Mouse (Mus musculus) embryonic fibroblast, embryonic 13.5 days (primary cell): Measurements from ENCODE around the gene Prdm13. TPM values are rescaled to one million over a fixed set of nuclear protein-coding genes. Genes with fewer than 3 reads are reported as not detected.
A peak's percentile ranks its signal among the peaks of the same experiment; 100 is the strongest.

Source experiments
- H3K27ac ChIP-seq: 2 replicates; pipeline ENCODE4 v1.5.1; 2012; ENCODE audit warnings: low read length, control low read depth, inconsistent platforms; ENCODE audit not compliant: insufficient read depth
- H3K4me1 ChIP-seq: 2 replicates; pipeline ENCODE4 v1.6.1; 2011; ENCODE audit warnings: low read length; ENCODE audit not compliant: control insufficient read depth, insufficient read depth
- H3K4me3 ChIP-seq: 2 replicates; pipeline ENCODE4 v1.5.1; 2011; ENCODE audit warnings: mild to moderate bottlenecking, control low read depth, low read length; ENCODE audit not compliant: insufficient read depth
- CTCF ChIP-seq: IDR thresholded peaks from 2 replicates; pipeline ENCODE4 v1.5.1; 2011; ENCODE audit warnings: mild to moderate bottlenecking, control low read depth, low read length, moderate library complexity, borderline replicate concordance; ENCODE audit not compliant: insufficient read depth
- POLR2A ChIP-seq: IDR thresholded peaks from 2 replicates; pipeline ENCODE4 v1.6.1; 2011; ENCODE audit warnings: low read depth, mild to moderate bottlenecking, control low read depth, low read length, moderate library complexity
- polyA plus RNA-seq: library from polyadenylated mRNA; stranded (reverse); fragments of >200 nt; gene quantifications from 2 replicates; pipeline ENCODE4 v1.2.4, GENCODE M21; 2011; ENCODE audit warnings: low read depth; ENCODE audit not compliant: missing spikeins, insufficient read length

Prdm13 gene
- polyA plus RNA-seq, 1 experiment, result not detected

DNA sequence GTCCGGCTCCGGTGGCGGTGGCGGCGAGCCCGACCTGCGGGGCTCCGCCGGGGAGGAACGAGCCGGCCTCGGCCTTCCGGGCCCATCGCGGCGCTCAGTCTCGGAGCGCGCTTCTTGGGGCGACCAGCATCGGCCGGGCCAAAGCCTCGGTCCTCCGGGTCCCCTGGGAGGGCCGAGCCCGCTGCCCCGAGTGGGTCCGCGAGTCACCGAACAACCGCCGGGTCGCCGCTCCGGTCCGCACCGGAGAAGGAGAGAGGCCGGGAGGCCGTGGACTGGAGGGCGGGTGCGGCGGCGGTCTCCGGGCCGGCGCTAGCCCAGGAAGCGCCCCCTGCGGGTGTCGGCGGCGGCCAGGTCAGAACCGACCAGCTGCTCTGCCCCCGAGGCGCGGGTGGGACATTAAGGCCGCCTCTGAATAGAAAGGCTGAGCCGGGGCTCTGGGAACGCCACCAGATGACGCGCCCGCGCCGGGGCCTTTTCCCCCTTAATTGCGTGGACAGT, 3.0 kb upstream of the Prdm13 start:
- Histone ChIP-seq H3K27ac (no peak overlapping the region), H3K4me1 (no peaks in the 10 kb centered on the region), H3K4me3 (peak overlapping the region; percentile 19)
- no peak for TF ChIP-seq CTCF
- TF ChIP-seq POLR2A, result no peak

DNA sequence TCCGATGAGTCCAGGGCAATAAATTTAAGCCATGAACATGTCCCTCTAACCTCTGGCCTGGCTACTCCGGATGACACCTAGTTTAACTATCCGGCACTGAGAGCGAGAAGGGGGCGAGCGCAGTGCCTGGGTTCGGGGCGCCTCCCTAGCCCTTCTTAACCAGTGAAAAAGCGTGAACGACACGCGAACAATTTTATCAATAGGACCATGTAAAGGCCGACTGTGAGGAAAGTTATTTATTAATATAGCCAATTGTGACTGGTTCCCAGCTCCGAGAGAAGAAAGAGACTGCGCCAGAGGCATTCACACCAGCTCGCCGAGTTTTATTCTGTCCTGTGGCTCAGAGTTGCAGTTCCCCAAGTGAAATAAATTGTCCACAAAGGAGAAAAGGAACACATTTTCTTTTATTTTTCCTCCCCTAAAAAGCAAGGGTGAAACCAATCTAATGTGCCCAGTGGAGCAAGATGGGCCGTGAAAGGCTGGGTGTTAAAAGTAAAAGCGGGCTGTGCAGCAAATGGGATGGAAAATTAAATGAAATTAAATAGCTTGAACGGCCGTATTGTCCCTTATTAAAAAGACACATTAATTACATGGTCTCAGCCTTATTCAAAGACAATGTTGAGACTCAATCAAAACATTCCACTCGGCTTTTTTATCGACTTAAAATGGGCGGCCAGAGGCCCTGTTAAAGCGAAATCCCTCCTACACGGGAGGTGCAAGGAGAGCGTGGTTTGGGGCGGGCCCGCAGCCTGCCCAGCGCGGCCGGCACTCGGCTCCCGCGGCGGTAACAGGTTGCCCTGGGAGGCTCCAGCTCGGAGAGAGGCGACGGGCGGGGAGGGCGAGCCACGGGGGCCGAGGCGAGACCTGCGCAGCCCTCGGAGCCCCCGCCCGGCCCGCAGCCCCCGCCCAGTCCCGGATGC, 2.3 kb upstream of the Prdm13 start:
- TF ChIP-seq CTCF, result no peak
- TF ChIP-seq POLR2A, result no peak
- Histone ChIP-seq H3K4me1 (no peaks in the 10 kb centered on the region), H3K27ac (no peak overlapping the region), H3K4me3 (peak overlapping the region; percentile 19; the same call in 1 of the 2 replicates)

- Histone ChIP-seq H3K4me3 (no peak overlapping the region), H3K4me1 (no peaks in the 10 kb centered on the region), H3K27ac (no peak overlapping the region)
- TF ChIP-seq CTCF (no peak), POLR2A (no peak)
Observed at GRCm38 (mm10) chr4:21686934-21687333, 1.2 kb upstream of the Prdm13 start.

DNA sequence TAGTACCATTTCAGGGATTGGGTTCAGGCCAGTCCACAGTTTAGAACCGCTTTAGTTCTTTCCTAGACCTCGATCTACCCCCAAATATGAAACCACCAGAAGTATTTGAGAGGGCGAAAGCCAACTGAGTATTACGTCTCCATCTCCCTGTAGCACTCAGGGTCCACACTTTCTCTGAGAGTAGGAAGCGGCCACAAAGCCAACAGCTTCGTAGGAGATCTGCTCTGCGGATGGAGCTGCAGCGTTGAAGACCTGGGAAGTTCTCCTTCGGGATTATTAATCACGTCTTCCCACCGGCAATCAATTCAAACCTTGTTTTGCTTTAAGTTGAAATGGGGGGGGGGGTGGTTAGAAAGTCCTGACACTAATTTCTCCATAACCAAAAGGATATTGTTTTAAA, 653 bp upstream of the Prdm13 start:
- TF ChIP-seq CTCF (no peak), POLR2A (no peak)
- H3K4me1 ChIP-seq, result no peaks in the 10 kb centered on the region
- no peak overlapping the region for H3K4me3 ChIP-seq
- H3K27ac ChIP-seq, result no peak overlapping the region

- Histone ChIP-seq H3K4me1 (no peaks in the 10 kb centered on the region), H3K27ac (no peak overlapping the region), H3K4me3 (no peak overlapping the region)
- TF ChIP-seq CTCF (no peak), POLR2A (no peak)
Observed at GRCm38 (mm10) chr4:21684341-21684970, 1.3 kb downstream of the Prdm13 start.

DNA sequence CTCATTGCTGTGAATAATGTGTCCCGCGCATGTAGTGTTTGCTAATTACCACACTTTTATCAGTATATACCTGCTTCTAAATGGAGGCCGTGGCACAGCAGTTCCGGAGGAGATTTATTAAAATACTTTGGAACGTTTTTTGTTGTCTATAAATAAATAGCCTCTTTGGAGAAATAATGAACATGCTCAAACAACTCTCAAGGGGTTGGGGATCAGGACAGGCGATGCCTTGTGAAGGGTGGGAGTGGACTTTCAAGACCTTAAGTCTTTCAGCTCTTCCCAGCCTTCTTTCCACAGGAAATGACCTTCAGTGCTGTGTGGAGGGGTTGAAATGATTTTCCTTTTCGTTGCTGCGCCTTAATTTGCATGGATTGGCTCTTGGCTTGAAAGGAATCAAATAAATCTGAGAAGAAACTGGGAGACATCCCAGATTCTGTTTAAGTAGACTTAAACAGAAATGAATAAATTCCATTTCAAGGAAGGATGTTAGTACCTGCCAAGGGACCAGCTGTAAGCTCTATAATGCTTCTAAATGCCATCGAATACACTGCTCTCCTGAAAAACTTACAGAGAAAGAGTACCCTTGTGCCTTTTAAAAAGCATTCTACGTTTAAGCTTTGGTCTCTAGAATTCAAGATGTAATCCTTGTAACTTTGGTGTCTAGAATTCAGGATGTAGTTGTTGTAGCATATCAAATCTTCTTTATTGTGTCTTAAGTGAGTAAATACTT, 3.2 kb downstream of the Prdm13 start:
- no peak overlapping the region for H3K27ac ChIP-seq
- H3K4me3 ChIP-seq, result no peak overlapping the region
- H3K4me1 ChIP-seq, result no peaks in the 10 kb centered on the region
- TF ChIP-seq CTCF, result no peak
- no peak for TF ChIP-seq POLR2A

GRCm38 (mm10) chr4:21680971-21681370, 4.8 kb downstream of the Prdm13 start:
- TF ChIP-seq CTCF (no peak), POLR2A (no peak)
- no peaks in the 10 kb centered on the region for H3K4me1 ChIP-seq
- H3K4me3 ChIP-seq, result no peak overlapping the region
- no peak overlapping the region for H3K27ac ChIP-seq

- Histone ChIP-seq H3K27ac (no peak overlapping the region), H3K4me3 (no peak overlapping the region), H3K4me1 (no peaks in the 10 kb centered on the region)
- TF ChIP-seq POLR2A (no peak), CTCF (no peak)
Observed at GRCm38 (mm10) chr4:21679624-21680480, 5.9 kb downstream of the Prdm13 start.

GRCm38 (mm10) chr4:21678975-21679623, 6.7 kb downstream of the Prdm13 start:
- Histone ChIP-seq H3K4me3 (peak overlapping the region; percentile 21), H3K27ac (no peak overlapping the region), H3K4me1 (no peaks in the 10 kb centered on the region)
- no peak for TF ChIP-seq POLR2A
- no peak for TF ChIP-seq CTCF
